16 mouse cellular contexts compared by ENCODE assay signal in the genomic region with DNA sequence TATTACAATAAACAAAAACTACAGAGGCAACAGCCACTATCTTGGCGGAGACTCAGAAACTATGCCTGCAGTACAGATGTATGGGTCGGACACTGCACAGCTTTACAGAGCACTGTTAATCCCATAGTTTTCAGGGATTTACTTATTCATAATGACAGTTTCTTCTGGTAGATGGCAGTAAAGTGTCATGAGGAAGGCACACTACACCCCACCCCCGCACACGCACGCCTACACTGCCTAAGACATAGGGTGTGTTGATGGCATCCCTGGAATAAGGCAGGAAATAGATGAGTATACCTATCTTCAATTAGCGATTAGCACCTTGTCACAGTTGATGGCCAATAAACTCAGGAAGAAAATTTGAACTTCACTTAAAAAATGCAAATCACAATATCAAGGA.
DNase-seq lines count a peak whose midpoint lies in the region; ATAC-seq and TF ChIP-seq lines count a peak whose summit lies in the region.
"Had no signal": no experiment of that assay in that cellular context is flagged by ENCODE, and none has a peak within 500 bp of the region (broad histone marks: within the 10 kb centered on the region; RNA-seq: fewer than 3 reads in every experiment).

No protein-coding gene starts in this region.

- H3K27ac ChIP-seq in hindbrain, embryonic 13.5 days: no peak overlapping the region
- no peak overlapping the region for H3K27ac ChIP-seq in hindbrain, embryonic 10.5 days
- no peak overlapping the region for H3K27ac ChIP-seq in lung, embryonic 14.5 days (ENCODE audit: low read depth)
- no peak overlapping the region for H3K27ac ChIP-seq in forebrain, embryonic 16.5 days (ENCODE audit: low read length)
- H3K27ac ChIP-seq: limb, embryonic 15.5 days had no signal

- TF ChIP-seq POLR2A in lung, adult 2 months (IDR thresholded peaks at IDR 0.05; ENCODE audit: borderline replicate concordance, extremely low read depth, low read depth, low read length): no peak

- WGBS in hindbrain, embryonic 13.5 days: 80% methylated on average over 6 of the region's 6 CpGs
- 87% methylated on average over 6 of the region's 6 CpGs for WGBS in hindbrain, embryonic 10.5 days
- WGBS in lung, embryonic 14.5 days: 79% methylated on average over 6 of the region's 6 CpGs
- WGBS in lung, adult 2 months: 83% methylated on average over 6 of the region's 6 CpGs
- WGBS in forebrain, embryonic 16.5 days: 66% methylated on average over 6 of the region's 6 CpGs

- no peaks in the 10 kb centered on the region for H3K4me1 ChIP-seq in hindbrain, embryonic 13.5 days (replicated peaks)
- H3K4me1 ChIP-seq in hindbrain, embryonic 10.5 days (replicated peaks): no peaks in the 10 kb centered on the region; the same call in 1 of the 2 replicates
- H3K4me1 ChIP-seq in lung, embryonic 14.5 days (ENCODE audit: insufficient read depth): peaks cover 8% of the 10 kb centered on the region; the same call in 1 of the 2 replicates
- no peaks in the 10 kb centered on the region for H3K4me1 ChIP-seq in lung, adult 2 months (ENCODE audit: control insufficient read depth, insufficient read depth, low read length)
- peaks cover 7% of the 10 kb centered on the region for H3K4me1 ChIP-seq in forebrain, embryonic 16.5 days (replicated peaks; ENCODE audit: control insufficient read depth, insufficient read depth, low read length)
- H3K4me1 ChIP-seq: heart, embryonic 12.5 days; limb, embryonic 15.5 days had no signal

- no peaks in the 10 kb centered on the region for H3K27me3 ChIP-seq in hindbrain, embryonic 13.5 days
- no peaks in the 10 kb centered on the region for H3K27me3 ChIP-seq in hindbrain, embryonic 10.5 days (ENCODE audit: insufficient read depth, poor library complexity, severe bottlenecking)
- H3K27me3 ChIP-seq in lung, embryonic 14.5 days (ENCODE audit: insufficient read depth, low read length): no peaks in the 10 kb centered on the region
- H3K27me3 ChIP-seq in forebrain, embryonic 16.5 days (replicated peaks; ENCODE audit: control insufficient read depth, insufficient read depth, low read length): no peaks in the 10 kb centered on the region
- H3K27me3 ChIP-seq: heart, embryonic 12.5 days; limb, embryonic 15.5 days had no signal

- no peak for TF ChIP-seq CTCF in lung, embryonic 14.5 days (IDR thresholded peaks at IDR 0.05; ENCODE audit: low read depth)
- TF ChIP-seq CTCF in lung, adult 2 months (IDR thresholded peaks at IDR 0.05; ENCODE audit: insufficient read depth, low read length): no peak

- H3K9me3 ChIP-seq in hindbrain, embryonic 13.5 days: no peaks in the 10 kb centered on the region
- H3K9me3 ChIP-seq in hindbrain, embryonic 10.5 days: no peaks in the 10 kb centered on the region
- H3K9me3 ChIP-seq in lung, embryonic 14.5 days (ENCODE audit: low read depth, low read length): no peaks in the 10 kb centered on the region
- no peaks in the 10 kb centered on the region for H3K9me3 ChIP-seq in forebrain, embryonic 16.5 days (ENCODE audit: control insufficient read depth, low read length)
- H3K9me3 ChIP-seq: heart, embryonic 12.5 days; limb, embryonic 15.5 days had no signal

- 0 out of 2 replicates have a peak, but pooled peaks have one; percentile 52 for ATAC-seq in hindbrain, embryonic 13.5 days (ENCODE audit: low FRiP score)
- ATAC-seq in lung, embryonic 14.5 days (ENCODE audit: insufficient read depth): 0 out of 2 replicates have a peak, but pooled peaks have one; percentile 31
- peak; percentile 78 for ATAC-seq in forebrain, embryonic 16.5 days
- ATAC-seq in CD4-positive, CD25-positive, alpha-beta regulatory T cell, adult 4 months: no peak
- ATAC-seq: liver, postnatal 0 days had no signal

- no peak for DNase-seq in hindbrain, embryonic 10.5 days (ENCODE audit: low spot score)
- peak; percentile 41 for DNase-seq in lung, embryonic 14.5 days
- DNase-seq in lung, adult 2 months: no peak
- peak; percentile 47 for DNase-seq in brain, adult 2 months (ENCODE audit: low read depth, low spot score)
- DNase-seq: adrenal gland, adult 2 months; cerebellum, adult 2 months; heart, postnatal 36 days; kidney, adult 2 months; liver, postnatal 0 days; lung, postnatal 4 days; right cerebral cortex, postnatal 25 days had no signal

- H3K4me2 ChIP-seq in hindbrain, embryonic 13.5 days: no peak overlapping the region
- H3K4me2 ChIP-seq in lung, embryonic 14.5 days: no peak overlapping the region
- H3K4me2 ChIP-seq in forebrain, embryonic 16.5 days (ENCODE audit: low read length): no peak overlapping the region
- H3K4me2 ChIP-seq: heart, embryonic 12.5 days; limb, embryonic 15.5 days had no signal

- no peak overlapping the region for H3K4me3 ChIP-seq in hindbrain, embryonic 13.5 days
- H3K4me3 ChIP-seq in hindbrain, embryonic 10.5 days: no peak overlapping the region
- no peak overlapping the region for H3K4me3 ChIP-seq in lung, embryonic 14.5 days (ENCODE audit: low read depth, low read length)
- H3K4me3 ChIP-seq in lung, adult 2 months (replicated peaks; ENCODE audit: extremely low read depth, low read depth, low read length): no peak overlapping the region
- H3K4me3 ChIP-seq in forebrain, embryonic 16.5 days (replicated peaks; ENCODE audit: low read length): no peak overlapping the region
- H3K4me3 ChIP-seq: heart, embryonic 12.5 days; limb, embryonic 15.5 days had no signal

- H3K36me3 ChIP-seq in hindbrain, embryonic 13.5 days: no peaks in the 10 kb centered on the region
- H3K36me3 ChIP-seq in hindbrain, embryonic 10.5 days: no peaks in the 10 kb centered on the region
- H3K36me3 ChIP-seq in lung, embryonic 14.5 days (ENCODE audit: insufficient read depth): no peaks in the 10 kb centered on the region
- H3K36me3 ChIP-seq in forebrain, embryonic 16.5 days (ENCODE audit: control insufficient read depth, insufficient read depth): no peaks in the 10 kb centered on the region
- H3K36me3 ChIP-seq: heart, embryonic 12.5 days; limb, embryonic 15.5 days had no signal

- no peak overlapping the region for H3K9ac ChIP-seq in hindbrain, embryonic 13.5 days
- H3K9ac ChIP-seq in lung, embryonic 14.5 days: no peak overlapping the region
- H3K9ac ChIP-seq in forebrain, embryonic 16.5 days (replicated peaks; ENCODE audit: low read depth, low read length): no peak overlapping the region
- H3K9ac ChIP-seq: heart, embryonic 12.5 days; limb, embryonic 15.5 days; liver, postnatal 0 days had no signal

Comparison
In these comparisons a context has a peak if more than half of its experiments do, and no peak if none do; other contexts are left out.
1. DNase-seq: peak in lung, embryonic 14.5 days (single experiment) and brain, adult 2 months (single experiment); none in hindbrain, embryonic 10.5 days (single experiment) and lung, adult 2 months (single experiment).